Mouse (Mus musculus): ENCODE measurements around the gene Tti1.

- TF ChIP-seq CTCF (IDR thresholded peaks at IDR 0.05; ENCODE audit: low read depth): no peak
- no peak for TF ChIP-seq EP300 (IDR thresholded peaks at IDR 0.05; ENCODE audit: low read depth)
Observed at GRCm38 (mm10) chr2:157998817-157999216, 29.4 kb downstream of the Tti1 start.
